Mouse (Mus musculus) kidney, postnatal 0 days (tissue): ENCODE measurements around the gene Meaf6. TPM values are rescaled to one million over a fixed set of nuclear protein-coding genes. Genes with fewer than 3 reads are reported as not detected.

Experiments used
- ATAC-seq: fragments of 200-750 bp; cut with Nextera tagmentation; replicated peaks from 2 replicates; pipeline ENCODE4 v1.8.0; 2017; ENCODE audit warnings: low read depth, moderate number of reproducible peaks, moderate TSS enrichment, moderate library complexity; ENCODE audit not compliant: low FRiP score
- DNase-seq: peaks from one replicate; pipeline ENCODE4 v3.0.0-alpha.2; 2016; ENCODE audit warnings: low spot score
- H3K27ac ChIP-seq: fragments of 300-500 bp; sonication (generic); 2 replicates; pipeline ENCODE4 v1.5.1; 2014; ENCODE audit warnings: mild to moderate bottlenecking
- H3K27me3 ChIP-seq: fragments of 300-500 bp; sonication (generic); 2 replicates; pipeline ENCODE4 v1.6.1; 2014; ENCODE audit warnings: low read length, mixed read lengths; ENCODE audit not compliant: insufficient read depth
- H3K36me3 ChIP-seq: fragments of 300-500 bp; sonication (generic); 2 replicates; pipeline ENCODE4 v1.6.1; 2014; ENCODE audit warnings: low read length, mixed read lengths; ENCODE audit not compliant: insufficient read depth
- H3K4me1 ChIP-seq: fragments of 300-500 bp; sonication (generic); replicated peaks from 2 replicates; pipeline ENCODE4 v1.6.1; 2014; ENCODE audit warnings: antibody characterized with exemption, low read length, mixed read lengths; ENCODE audit not compliant: insufficient read depth
- H3K4me2 ChIP-seq: fragments of 300-500 bp; sonication (generic); 2 replicates; pipeline ENCODE4 v1.6.1; 2014; ENCODE audit warnings: mild to moderate bottlenecking, low read length, moderate library complexity, mixed read lengths
- H3K4me3 ChIP-seq: fragments of 300-500 bp; sonication (generic); replicated peaks from 2 replicates; pipeline ENCODE4 v1.5.1; 2014; ENCODE audit warnings: low read depth, low read length
- H3K9ac ChIP-seq: fragments of 300-500 bp; sonication (generic); 2 replicates; pipeline ENCODE4 v1.6.1; 2014; ENCODE audit warnings: low read depth, low read length
- H3K9me3 ChIP-seq: fragments of 300-500 bp; sonication (generic); replicated peaks from 2 replicates; pipeline ENCODE4 v1.6.1; 2016; ENCODE audit warnings: low read length, inconsistent platforms, mixed read lengths
- CTCF ChIP-seq: IDR thresholded peaks from 2 replicates; pipeline ENCODE4 v1.5.1; 2016; ENCODE audit warnings: antibody characterized with exemption, low read depth, mild to moderate bottlenecking, moderate library complexity
- WGBS: fragments of 180-500 bp; shearing (Covaris S2); extraction: QIAGEN DNeasy Blood & Tissue Kit; methylation state at CpG from one replicate; pipeline ENCODE4 v1.1.7; 2014; 5-methylcytosine and 5-hydroxymethylcytosine counted together
- polyA plus RNA-seq: library from polyadenylated mRNA; unstranded; fragments of >200 nt; fragmentation: Nextera tagmentation; extraction: Ambion mirVana; gene quantifications from 2 replicates; pipeline ENCODE4 v1.2.1, GENCODE M21; 2015

Meaf6 gene
- polyA plus RNA-seq, 1 experiment from 2014 or later = 50.8 TPM

GRCm38 (mm10) chr4:125119070-125119469 is 34.1 kb downstream of the Meaf6 start:
- TF ChIP-seq CTCF = peak; percentile 53
- no peaks in the 10 kb centered on the region for H3K27me3 ChIP-seq
- H3K4me1 ChIP-seq = peaks cover 23% of the 10 kb centered on the region
- ATAC-seq (0 out of 2 replicates have a peak, but pooled peaks have one; percentile 0), DNase-seq (peak; percentile 60)
- H3K9me3 ChIP-seq = no peaks in the 10 kb centered on the region
- WGBS = 30% methylated on average over 10 of the region's 10 CpGs
- H3K4me3 ChIP-seq = no peak overlapping the region
- no peak overlapping the region for H3K27ac ChIP-seq
- H3K36me3 ChIP-seq = peaks cover 4% of the 10 kb centered on the region; the same call in 1 of the 2 replicates
- H3K9ac ChIP-seq = no peak overlapping the region
- H3K4me2 ChIP-seq = no peak overlapping the region

- Histone ChIP-seq H3K4me3 (no peak overlapping the region), H3K36me3 (peaks cover 4% of the 10 kb centered on the region; the same call in 1 of the 2 replicates), H3K4me1 (peaks cover 27% of the 10 kb centered on the region), H3K4me2 (no peak overlapping the region), H3K27me3 (no peaks in the 10 kb centered on the region), H3K9ac (no peak overlapping the region), H3K27ac (no peak overlapping the region), H3K9me3 (no peaks in the 10 kb centered on the region)
- no peak for ATAC-seq
- no peak for TF ChIP-seq CTCF
- DNase-seq = no peak
- WGBS = 87% methylated on average over 11 of the region's 11 CpGs
Measured at GRCm38 (mm10) chr4:125119721-125120120, 34.8 kb downstream of the Meaf6 start.

- ATAC-seq = peak; percentile 57; the same call in 1 of the 2 replicates
- peak overlapping the region; percentile 6; the same call in 1 of the 2 replicates for H3K4me2 ChIP-seq
- WGBS = 21% methylated on average over 15 of the region's 16 CpGs
Measured at GRCm38 (mm10) chr4:125122431-125123278, 37.7 kb downstream of the Meaf6 start.

GRCm38 (mm10) chr4:125123279-125123671 is 38.3 kb downstream of the Meaf6 start:
- WGBS = 77% methylated on average over 7 of the region's 7 CpGs
- Histone ChIP-seq H3K4me2 (peak overlapping the region; percentile 6; the same call in 1 of the 2 replicates), H3K4me1 (peaks cover 27% of the 10 kb centered on the region)

More at GRCm38 (mm10) chr4:125122431-125123278, 37.7 kb downstream of the Meaf6 start:
- Histone ChIP-seq H3K36me3 (peaks cover 4% of the 10 kb centered on the region; the same call in 1 of the 2 replicates), H3K27me3 (no peaks in the 10 kb centered on the region), H3K9me3 (no peaks in the 10 kb centered on the region), H3K27ac (peak overlapping the region; percentile 65), H3K4me3 (no peak overlapping the region), H3K4me1 (peaks cover 27% of the 10 kb centered on the region), H3K9ac (no peak overlapping the region)
- DNase-seq = peak; percentile 61
- no peak for TF ChIP-seq CTCF

GRCm38 (mm10) chr4:125124424-125125209 is 39.7 kb downstream of the Meaf6 start:
- no peak for DNase-seq
- 54% methylated on average over 7 of the region's 7 CpGs for WGBS
- Histone ChIP-seq H3K36me3 (peaks cover 4% of the 10 kb centered on the region; the same call in 1 of the 2 replicates), H3K4me3 (no peak overlapping the region), H3K9me3 (no peaks in the 10 kb centered on the region), H3K9ac (no peak overlapping the region), H3K27me3 (no peaks in the 10 kb centered on the region), H3K27ac (no peak overlapping the region), H3K4me2 (no peak overlapping the region), H3K4me1 (peaks cover 27% of the 10 kb centered on the region)
- no peak for TF ChIP-seq CTCF
- no peak for ATAC-seq

More at GRCm38 (mm10) chr4:125123279-125123671, 38.3 kb downstream of the Meaf6 start:
- peaks cover 4% of the 10 kb centered on the region; the same call in 1 of the 2 replicates for H3K36me3 ChIP-seq
- no peak for TF ChIP-seq CTCF
- no peak for DNase-seq
- H3K9me3 ChIP-seq = no peaks in the 10 kb centered on the region
- no peak overlapping the region for H3K4me3 ChIP-seq
- no peak overlapping the region for H3K9ac ChIP-seq
- no peak for ATAC-seq
- peak overlapping the region; percentile 65; the same call in 1 of the 2 replicates for H3K27ac ChIP-seq
- H3K27me3 ChIP-seq = no peaks in the 10 kb centered on the region

GRCm38 (mm10) chr4:125125361-125125921 is 40.5 kb downstream of the Meaf6 start:
- Histone ChIP-seq H3K9me3 (no peaks in the 10 kb centered on the region), H3K4me2 (no peak overlapping the region), H3K36me3 (0 out of 2 replicates have a peak, but pooled peaks cover 4% of the 10 kb centered on the region), H3K4me3 (no peak overlapping the region), H3K9ac (no peak overlapping the region), H3K27ac (no peak overlapping the region), H3K27me3 (no peaks in the 10 kb centered on the region), H3K4me1 (peaks cover 27% of the 10 kb centered on the region)
- WGBS = 80% methylated on average over 7 of the region's 7 CpGs
- TF ChIP-seq CTCF = no peak
- DNase-seq = no peak
- no peak for ATAC-seq
